Mouse (Mus musculus): ENCODE measurements around the gene Crlf1.

DNA sequence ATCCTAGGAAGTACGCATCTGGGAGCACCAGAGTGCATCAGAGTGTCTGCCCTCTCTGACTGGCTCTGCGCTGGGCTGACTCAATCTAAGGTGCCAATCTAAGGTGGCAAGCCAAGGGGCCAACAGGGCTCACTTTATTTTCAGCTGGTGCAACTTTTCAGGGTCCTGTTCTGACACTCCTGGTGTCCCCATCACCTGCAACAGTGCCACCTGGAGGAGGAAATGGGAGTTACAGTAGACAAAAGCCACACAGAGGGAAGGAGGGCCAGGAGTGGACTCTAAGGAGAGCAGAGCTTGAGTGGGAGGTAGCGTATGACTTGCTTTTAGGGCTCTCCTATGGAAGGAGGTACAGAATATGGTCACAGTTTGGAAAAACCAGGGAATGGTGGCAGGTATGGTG is 11.9 kb downstream of the Crlf1 start:
- TF ChIP-seq GATA1 (IDR thresholded peaks at IDR 0.05; ENCODE audit: low read length) (no peak), TAL1 (IDR thresholded peaks at IDR 0.05; ENCODE audit: low read length) (no peak)

Data from erythroblast, embryonic 14.5 days (primary cell).